Mouse (Mus musculus) heart, adult 2 months (tissue): Measurements from ENCODE around the gene Bmpr1a. TPM values are rescaled to one million over a fixed set of nuclear protein-coding genes. Genes with fewer than 3 reads are reported as not detected.

Experiments used
- DNase-seq, 2 experiments: peaks; one replicate each; pipeline ENCODE4 v3.0.0; 2021
- H3K27ac ChIP-seq: fragments of 200-600 bp; 2 replicates; pipeline ENCODE4 v1.8.1; 2022
- H3K27me3 ChIP-seq: fragments of 200-500 bp; 2 replicates; pipeline ENCODE4 v1.6.1; 2012; ENCODE audit warnings: mild to moderate bottlenecking, low read length, inconsistent platforms, mixed read lengths; ENCODE audit not compliant: control insufficient read depth, insufficient read depth
- H3K36me3 ChIP-seq: fragments of 200-500 bp; 2 replicates; pipeline ENCODE4 v1.6.1; 2012; ENCODE audit warnings: low read length, inconsistent platforms; ENCODE audit not compliant: control insufficient read depth, insufficient read depth
- H3K4me1 ChIP-seq: fragments of 200-500 bp; 2 replicates; pipeline ENCODE4 v1.6.1; 2011; ENCODE audit warnings: low read length; ENCODE audit not compliant: control insufficient read depth, insufficient read depth
- H3K4me3 ChIP-seq: fragments of 200-600 bp; 2 replicates; pipeline ENCODE4 v1.8.1; 2022
- H3K79me2 ChIP-seq: fragments of 200-500 bp; replicated peaks from 2 replicates; pipeline ENCODE4 v1.6.1; 2012; ENCODE audit warnings: mild to moderate bottlenecking, inconsistent platforms, low read length, moderate library complexity, mixed read lengths; ENCODE audit not compliant: control insufficient read depth, insufficient read depth
- H3K9ac ChIP-seq: fragments of 200-500 bp; 2 replicates; pipeline ENCODE4 v1.6.1; 2012; ENCODE audit warnings: low read depth, mild to moderate bottlenecking, control low read depth, inconsistent platforms, low read length, mixed read lengths
- CTCF ChIP-seq: fragments of 200-600 bp; IDR thresholded peaks from 2 replicates; pipeline ENCODE4 v1.8.1; 2022; ENCODE audit warnings: antibody characterized with exemption, mild to moderate bottlenecking, moderate library complexity
- EP300 ChIP-seq: fragments of 200-500 bp; IDR thresholded peaks from 2 replicates; pipeline ENCODE4 v1.6.1; 2011; ENCODE audit warnings: low read depth, low read length, control low read depth; ENCODE audit not compliant: insufficient read depth
- POLR2A ChIP-seq: fragments of 200-500 bp; IDR thresholded peaks from 2 replicates; pipeline ENCODE4 v1.6.1; 2011; ENCODE audit warnings: mild to moderate bottlenecking, low read depth, low read length, control low read depth; ENCODE audit not compliant: insufficient read depth
- WGBS: fragments of 180-500 bp; shearing (Covaris S2); methylation state at CpG from one replicate; pipeline ENCODE4 v1.1.7; 2018; 5-methylcytosine and 5-hydroxymethylcytosine counted together
- intact Hi-C: fragments of 180-260 bp; cut with DNase I; formaldehyde crosslinking; loops from one replicate; pipeline ENCODE4 v1.15.1; 2025
- polyA plus RNA-seq: library from polyadenylated mRNA; depleted of rRNA; stranded (reverse); fragments of >200 nt; gene quantifications from 2 replicates; pipeline ENCODE4 v1.2.3, GENCODE M21; 2012
- total RNA-seq, 2 experiments: library from RNA; stranded (reverse); gene quantifications; 2 replicates each; pipeline ENCODE4 v1.2.3; 2021

Bmpr1a gene
- total and polyA plus RNA-seq, 3 experiments: 13.8 to 62.5 (median 58.4) TPM

GRCm38 (mm10) chr14:34514120-34514519 is 11.0 kb upstream of the Bmpr1a start:
- H3K9ac ChIP-seq: no peak overlapping the region
- H3K79me2 ChIP-seq: no peaks in the 10 kb centered on the region
- intact Hi-C loops: no loop called here
- peak overlapping the region; percentile 18 for H3K27ac ChIP-seq
- H3K27me3 ChIP-seq: no peaks in the 10 kb centered on the region
- no peak overlapping the region for H3K4me3 ChIP-seq
- peak in 1 of 2 experiments; percentile 50 for DNase-seq
- TF ChIP-seq CTCF (peak; percentile 45), POLR2A (no peak), EP300 (no peak)
- 20% methylated on average over 6 of the region's 6 CpGs for WGBS
- H3K36me3 ChIP-seq: no peaks in the 10 kb centered on the region
- peaks cover 3% of the 10 kb centered on the region for H3K4me1 ChIP-seq

DNA sequence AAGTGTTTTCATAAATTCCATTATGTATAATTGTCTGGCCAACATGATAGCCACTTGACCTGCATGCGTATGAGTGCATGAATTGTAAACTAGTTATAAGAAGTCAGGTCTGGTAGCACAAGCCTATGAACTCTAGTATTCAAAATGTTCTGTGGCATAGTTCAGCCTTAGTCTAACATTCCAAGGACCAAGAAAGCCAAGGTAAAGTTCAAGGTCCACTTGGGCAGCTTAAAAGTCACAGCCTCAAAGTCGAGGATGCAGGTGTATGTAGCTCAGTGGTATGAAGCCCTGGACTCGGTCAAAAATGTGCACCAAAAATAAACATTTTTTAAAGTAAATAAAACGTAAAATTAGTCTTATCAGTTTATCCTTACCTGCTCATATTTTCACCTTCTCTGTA is 9.5 kb upstream of the Bmpr1a start:
- no peak overlapping the region for H3K27ac ChIP-seq
- intact Hi-C loops: no loop called here
- TF ChIP-seq CTCF: no peak
- TF ChIP-seq POLR2A: no peak
- TF ChIP-seq EP300: no peak
- no peaks in the 10 kb centered on the region for H3K36me3 ChIP-seq
- 78% methylated on average over 4 of the region's 4 CpGs for WGBS
- no peaks in the 10 kb centered on the region for H3K79me2 ChIP-seq
- no peak for DNase-seq
- no peak overlapping the region for H3K9ac ChIP-seq
- no peak overlapping the region for H3K4me3 ChIP-seq
- no peaks in the 10 kb centered on the region for H3K27me3 ChIP-seq
- H3K4me1 ChIP-seq: peaks cover 5% of the 10 kb centered on the region

DNA sequence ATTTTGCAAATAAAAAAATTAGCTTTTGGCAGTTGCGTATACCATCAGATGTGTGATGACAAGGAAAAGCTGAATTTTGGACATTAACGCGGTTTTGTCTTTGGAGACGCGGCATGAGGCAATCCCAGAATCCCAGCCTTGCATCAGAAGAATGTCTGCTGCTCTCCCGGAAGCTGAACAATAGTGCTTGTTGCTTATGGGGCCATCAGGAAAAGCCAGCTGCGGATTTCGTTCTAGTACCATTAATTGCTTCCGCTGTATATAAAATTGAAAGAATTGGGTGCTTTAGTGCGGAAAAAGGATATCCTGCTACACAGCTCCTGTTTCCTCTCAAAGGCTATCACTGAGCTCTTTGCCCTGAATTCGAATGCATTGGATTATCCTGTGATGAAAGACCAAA is 8.8 kb upstream of the Bmpr1a start:
- no peak overlapping the region for H3K27ac ChIP-seq
- no peaks in the 10 kb centered on the region for H3K36me3 ChIP-seq
- no peak overlapping the region for H3K4me3 ChIP-seq
- WGBS: 37% methylated on average over 11 of the region's 11 CpGs
- peaks cover 5% of the 10 kb centered on the region for H3K4me1 ChIP-seq
- no peaks in the 10 kb centered on the region for H3K79me2 ChIP-seq
- no peaks in the 10 kb centered on the region for H3K27me3 ChIP-seq
- DNase-seq: no peak
- no peak overlapping the region for H3K9ac ChIP-seq
- intact Hi-C loops: no loop called here
- TF ChIP-seq EP300: no peak
- no peak for TF ChIP-seq CTCF
- no peak for TF ChIP-seq POLR2A

- H3K4me3 ChIP-seq: no peak overlapping the region
- peak overlapping the region; percentile 26; the same call in 1 of the 2 replicates for H3K27ac ChIP-seq
- H3K79me2 ChIP-seq: no peaks in the 10 kb centered on the region
- H3K9ac ChIP-seq: no peak overlapping the region; the same call in 1 of the 2 replicates
- H3K27me3 ChIP-seq: no peaks in the 10 kb centered on the region
- 28% methylated on average over 7 of the region's 7 CpGs for WGBS
- peaks cover 5% of the 10 kb centered on the region for H3K4me1 ChIP-seq
- no peak for DNase-seq
- peaks cover 4% of the 10 kb centered on the region for H3K36me3 ChIP-seq
- intact Hi-C loops: no loop called here
- no peak for TF ChIP-seq CTCF
- no peak for TF ChIP-seq POLR2A
- TF ChIP-seq EP300: no peak
These were observed 5.8 kb upstream of the Bmpr1a start for GRCm38 (mm10) chr14:34508842-34509439.

DNA sequence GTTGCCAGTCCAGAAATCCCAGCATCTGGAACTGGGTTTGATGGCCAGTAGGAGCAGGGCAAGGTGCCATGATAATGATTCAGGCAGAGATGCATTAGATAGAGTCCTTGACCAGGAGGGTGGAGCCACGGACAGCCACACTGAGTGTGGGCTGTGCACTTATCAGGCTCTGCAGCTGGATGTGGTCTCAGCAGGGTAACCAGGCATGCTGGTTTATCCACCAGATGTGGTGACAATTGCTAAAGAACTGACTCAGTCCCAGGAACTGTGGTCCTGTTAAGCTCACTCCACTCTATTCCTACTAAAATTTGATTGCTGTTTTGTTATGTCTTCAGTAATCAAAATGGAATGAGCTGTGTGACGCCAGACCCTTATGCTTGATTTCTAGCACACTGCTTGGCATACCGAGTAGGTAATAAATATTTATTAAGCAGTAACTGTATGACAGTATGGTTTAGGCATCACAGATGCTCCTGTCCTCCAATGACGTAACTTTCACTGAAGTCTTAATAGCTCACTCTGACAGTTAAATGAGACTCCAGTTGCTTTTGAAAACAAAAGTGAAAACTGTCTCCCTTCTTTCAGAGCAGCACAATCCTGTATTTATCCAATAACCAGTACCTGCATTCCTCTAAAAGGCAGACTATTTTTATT is 5.2 kb upstream of the Bmpr1a start:
- 51% methylated on average over 4 of the region's 4 CpGs for WGBS
- DNase-seq: no peak
- intact Hi-C loops: no loop called here
- no peak for TF ChIP-seq POLR2A
- Histone ChIP-seq H3K27me3 (no peaks in the 10 kb centered on the region), H3K27ac (peak overlapping the region; percentile 26; the same call in 1 of the 2 replicates), H3K4me1 (peaks cover 5% of the 10 kb centered on the region), H3K9ac (peak overlapping the region; percentile 1), H3K4me3 (no peak overlapping the region), H3K36me3 (peaks cover 8% of the 10 kb centered on the region), H3K79me2 (no peaks in the 10 kb centered on the region)

DNA sequence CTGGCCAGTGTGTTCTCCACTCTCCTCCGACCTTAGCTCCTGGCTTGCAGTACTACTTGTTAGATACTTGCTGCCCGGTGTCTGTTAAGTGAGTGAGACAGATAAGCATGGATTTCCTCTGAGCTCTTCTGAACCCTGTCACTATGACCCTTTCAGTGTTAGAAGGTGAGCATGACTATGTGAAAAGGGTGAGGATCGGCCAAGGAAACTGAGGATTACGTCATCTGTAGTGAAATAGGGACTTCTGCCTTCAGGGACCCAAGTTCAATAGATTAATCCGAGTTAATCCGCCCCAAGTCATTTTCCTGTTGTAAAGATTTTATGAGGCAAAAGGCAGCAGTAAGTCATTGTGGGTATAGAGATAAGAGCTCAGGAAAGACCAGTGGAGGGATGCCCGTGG is 2.2 kb upstream of the Bmpr1a start:
- H3K36me3 ChIP-seq: peaks cover 10% of the 10 kb centered on the region
- no peaks in the 10 kb centered on the region for H3K79me2 ChIP-seq
- H3K4me3 ChIP-seq: no peak overlapping the region
- peak overlapping the region; percentile 36; the same call in 1 of the 2 replicates for H3K27ac ChIP-seq
- no peak for DNase-seq
- peaks cover 5% of the 10 kb centered on the region for H3K4me1 ChIP-seq
- TF ChIP-seq EP300 (no peak), CTCF (no peak), POLR2A (no peak)
- 41% methylated on average over 7 of the region's 7 CpGs for WGBS
- no peak overlapping the region for H3K9ac ChIP-seq
- peaks cover 2% of the 10 kb centered on the region; the same call in 1 of the 2 replicates for H3K27me3 ChIP-seq
- intact Hi-C loops: loop anchor here (2.0 kb wide), 1 partner anchor 43 kb away; no protein-coding TSS in a partner anchor
